Mouse (Mus musculus): ENCODE results near the gene Taf4. TPM values are rescaled to one million over a fixed set of nuclear protein-coding genes. Genes with fewer than 3 reads are reported as not detected.

Gene Taf4
- total RNA-seq, 2 experiments from 2014 or later, result 51.6 to 117 TPM

GRCm38 (mm10) chr2:179985695-179986094 is 9.2 kb upstream of the Taf4 start:
- no peak for ATAC-seq (replicated peaks; ENCODE audit: low FRiP score, poor library complexity, severe bottlenecking)

DNA sequence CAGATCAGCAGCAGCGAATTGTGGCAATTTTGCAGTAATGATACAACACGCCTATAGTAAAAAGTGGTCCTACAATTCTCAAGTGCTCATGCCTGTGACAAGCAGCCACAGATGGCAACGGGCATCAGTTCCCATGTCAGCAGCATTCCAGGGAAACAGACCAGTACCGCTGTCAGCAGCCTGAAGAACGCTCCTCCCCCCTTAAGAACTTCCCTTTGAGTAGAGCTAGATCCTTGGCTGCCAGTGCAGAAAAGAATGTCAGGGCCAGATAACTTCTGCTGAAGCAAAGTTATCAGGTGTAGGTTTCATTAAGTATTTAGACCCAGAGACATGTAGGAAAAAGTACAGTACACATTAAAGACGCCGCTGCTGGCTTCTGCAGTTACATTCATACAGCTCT is 8.4 kb upstream of the Taf4 start:
- ATAC-seq (replicated peaks; ENCODE audit: low FRiP score, poor library complexity, severe bottlenecking), result no peak

GRCm38 (mm10) chr2:179982715-179983114 is 6.3 kb upstream of the Taf4 start:
- ATAC-seq (replicated peaks; ENCODE audit: low FRiP score, poor library complexity, severe bottlenecking), result no peak

GRCm38 (mm10) chr2:179980616-179981015 is 4.2 kb upstream of the Taf4 start:
- ATAC-seq (replicated peaks; ENCODE audit: low FRiP score, poor library complexity, severe bottlenecking), result no peak

- ATAC-seq (replicated peaks; ENCODE audit: low FRiP score, poor library complexity, severe bottlenecking), result no peak
Measured at GRCm38 (mm10) chr2:179979836-179980235, 3.4 kb upstream of the Taf4 start.

DNA sequence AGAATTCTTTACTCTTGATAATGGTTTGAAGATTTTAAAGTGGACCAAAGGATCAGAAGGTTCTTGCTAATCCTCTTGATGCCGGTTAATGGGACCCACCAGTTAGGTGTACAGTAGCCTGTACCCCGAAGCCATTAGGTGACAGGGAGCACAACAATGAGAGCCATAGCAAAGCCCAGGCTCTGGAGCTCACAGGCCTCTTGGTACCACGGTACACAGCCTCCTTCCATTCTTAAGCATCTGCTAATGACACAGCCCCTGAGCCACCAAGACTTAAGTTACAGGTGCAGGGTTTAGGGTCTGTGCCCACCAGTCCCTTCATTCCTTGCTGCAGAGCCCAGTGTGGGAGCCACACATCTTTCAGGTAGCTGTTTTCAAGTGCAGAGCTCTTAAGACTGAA is 1.8 kb upstream of the Taf4 start:
- no peak for ATAC-seq (replicated peaks; ENCODE audit: low FRiP score, poor library complexity, severe bottlenecking)

GRCm38 (mm10) chr2:179977344-179978025 is 1.0 kb upstream of the Taf4 start:
- no peak for ATAC-seq (replicated peaks; ENCODE audit: low FRiP score, poor library complexity, severe bottlenecking)

GRCm38 (mm10) chr2:179976295-179976627 is 185 bp downstream of the Taf4 start:
- ATAC-seq (replicated peaks; ENCODE audit: low FRiP score, poor library complexity, severe bottlenecking), result no peak

- no peak for ATAC-seq (replicated peaks; ENCODE audit: low FRiP score, poor library complexity, severe bottlenecking)
Measured at GRCm38 (mm10) chr2:179975851-179976250, 595 bp downstream of the Taf4 start.

GRCm38 (mm10) chr2:179974651-179975471 is 1.6 kb downstream of the Taf4 start:
- peak; percentile 23; the same call in 1 of the 2 replicates for ATAC-seq (replicated peaks; ENCODE audit: low FRiP score, poor library complexity, severe bottlenecking)

GRCm38 (mm10) chr2:179973871-179974628 is 2.4 kb downstream of the Taf4 start:
- no peak for ATAC-seq (replicated peaks; ENCODE audit: low FRiP score, poor library complexity, severe bottlenecking)

GRCm38 (mm10) chr2:179972406-179972805 is 4.0 kb downstream of the Taf4 start:
- ATAC-seq (replicated peaks; ENCODE audit: low FRiP score, poor library complexity, severe bottlenecking), result no peak

- ATAC-seq (replicated peaks; ENCODE audit: low FRiP score, poor library complexity, severe bottlenecking), result no peak
Measured at GRCm38 (mm10) chr2:179971891-179972290, 4.6 kb downstream of the Taf4 start.

DNA sequence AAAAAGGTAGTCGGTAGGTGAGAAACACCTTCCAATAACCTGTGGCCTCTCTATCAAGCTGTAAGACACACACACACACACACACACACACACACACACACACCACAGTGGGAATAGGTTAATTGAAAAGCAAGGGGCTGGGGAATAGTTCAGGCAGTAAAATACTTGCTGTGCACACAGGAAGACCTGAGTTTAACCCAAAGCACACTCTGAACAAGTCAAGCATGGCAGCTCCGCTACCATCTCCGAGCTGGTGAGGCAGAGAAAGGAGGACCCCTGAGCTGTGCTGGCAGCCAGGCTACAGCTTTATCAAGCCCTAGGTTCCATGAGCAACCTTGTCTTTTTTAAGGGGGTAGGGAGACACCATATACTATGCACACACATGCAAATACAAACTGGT is 7.3 kb downstream of the Taf4 start:
- no peak for ATAC-seq (replicated peaks; ENCODE audit: low FRiP score, poor library complexity, severe bottlenecking)

DNA sequence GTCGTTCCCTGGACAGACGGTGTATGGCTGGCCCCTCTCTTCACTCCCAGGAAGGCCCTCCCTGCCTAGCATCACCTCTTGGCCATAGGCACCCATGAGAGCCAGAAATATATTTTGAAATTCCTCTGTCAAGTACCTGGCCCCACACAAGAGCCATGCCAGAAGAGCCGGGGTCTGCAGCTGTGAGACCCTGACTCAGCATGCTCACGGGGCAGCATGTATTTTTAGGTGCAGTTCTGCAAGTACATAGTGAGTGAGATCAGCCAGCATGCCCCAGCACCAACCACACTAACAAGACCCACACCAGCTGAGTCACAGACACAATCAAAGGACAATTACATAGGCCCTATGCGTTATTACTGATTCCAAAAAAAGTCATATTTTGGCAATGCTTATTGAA is 8.8 kb downstream of the Taf4 start:
- no peak for ATAC-seq (replicated peaks; ENCODE audit: low FRiP score, poor library complexity, severe bottlenecking)

GRCm38 (mm10) chr2:179961420-179961819 is 15.0 kb downstream of the Taf4 start:
- no peak for ATAC-seq (replicated peaks; ENCODE audit: low FRiP score, poor library complexity, severe bottlenecking)

DNA sequence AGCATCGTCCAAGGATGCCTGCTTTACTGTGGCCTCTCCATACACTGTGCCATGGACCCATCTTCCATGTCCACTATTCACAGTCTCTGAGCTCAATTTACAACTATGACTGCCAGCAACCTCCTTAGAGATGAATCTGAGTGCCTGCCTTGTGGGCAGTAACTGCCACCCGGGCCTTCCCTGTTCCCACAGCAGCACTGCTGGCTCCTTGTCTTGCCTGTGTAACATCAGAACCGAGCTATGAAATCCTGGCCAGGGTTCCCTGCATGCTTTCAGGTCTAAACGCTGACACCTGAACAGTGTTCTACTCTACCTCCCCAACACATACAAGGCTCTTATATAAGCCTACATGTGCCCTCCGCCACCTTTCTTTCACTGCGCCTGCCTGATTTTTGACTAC is 16.1 kb downstream of the Taf4 start:
- ATAC-seq (replicated peaks; ENCODE audit: low FRiP score, poor library complexity, severe bottlenecking), result no peak

GRCm38 (mm10) chr2:179959391-179959790 is 17.1 kb downstream of the Taf4 start:
- ATAC-seq (replicated peaks; ENCODE audit: low FRiP score, poor library complexity, severe bottlenecking), result no peak

DNA sequence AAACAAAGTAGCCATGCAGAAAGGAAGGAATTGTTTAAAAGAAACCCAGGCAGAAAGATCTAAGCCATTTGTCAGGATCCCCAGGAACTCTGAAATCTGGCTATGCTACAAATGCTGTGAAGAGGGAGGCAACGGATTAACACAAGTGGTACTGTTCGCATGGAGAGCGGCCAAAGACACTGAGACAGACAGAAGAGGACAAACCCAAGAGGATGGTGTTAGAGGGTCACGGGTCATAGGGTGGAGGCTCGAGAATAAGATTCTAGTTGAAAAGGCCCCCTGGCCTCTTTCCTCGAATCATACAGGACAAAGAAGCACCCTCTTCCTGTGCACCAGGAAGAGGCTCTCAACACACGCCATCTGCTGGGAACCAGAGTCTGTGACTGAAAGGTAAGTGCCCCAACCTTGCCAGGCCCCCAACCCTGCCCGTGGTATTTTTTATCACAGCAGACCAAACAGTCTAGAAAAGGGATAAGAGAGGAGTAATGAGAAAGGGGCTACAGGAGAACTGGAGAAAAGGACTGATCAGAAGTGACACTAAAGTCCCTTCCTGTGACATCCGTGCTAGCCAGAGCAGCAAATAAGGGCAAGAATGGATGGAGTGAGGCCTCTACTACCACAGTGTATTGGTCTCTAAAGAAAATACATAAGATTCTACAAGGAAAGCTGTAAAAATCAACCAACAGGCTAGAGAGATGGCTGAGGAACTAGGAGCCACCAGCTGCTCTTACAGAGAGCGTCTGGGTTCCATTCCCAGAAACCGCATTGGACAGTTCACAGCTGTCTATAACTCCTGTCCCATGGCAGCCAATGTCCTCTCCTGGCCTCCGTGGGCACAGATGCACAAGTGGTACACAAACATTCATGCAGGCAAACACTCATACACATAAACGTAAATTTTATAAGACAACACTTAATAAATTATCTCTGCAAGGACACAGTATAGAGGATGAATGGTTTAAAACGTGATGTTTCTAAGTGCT is 24.6 kb downstream of the Taf4 start:
- ATAC-seq (replicated peaks; ENCODE audit: low FRiP score, poor library complexity, severe bottlenecking), result no peak

- no peak for ATAC-seq (replicated peaks; ENCODE audit: low FRiP score, poor library complexity, severe bottlenecking)
Measured at GRCm38 (mm10) chr2:179948820-179949219, 27.6 kb downstream of the Taf4 start.
